Mouse (Mus musculus) gonadal fat pad, adult 2 months (tissue): ENCODE data around the gene Nlrp4a. TPM values are rescaled to one million over a fixed set of nuclear protein-coding genes. Genes with fewer than 3 reads are reported as not detected.
"Not testable (repeated sequence)": the region's sequence is repeated elsewhere in the genome, so short reads cannot be mapped to it uniquely, and the experiment has no call there.

Experiments used
- DNase-seq: peaks from one replicate; pipeline ENCODE4 v3.0.0-alpha.2; 2012; ENCODE audit warnings: low read depth
- polyA plus RNA-seq: library from polyadenylated mRNA; depleted of rRNA; stranded (reverse); fragments of >200 nt; gene quantifications from 2 replicates; pipeline ENCODE4 v1.2.3, GENCODE M21; 2012; rRNA removed

The Nlrp4a gene
- polyA plus RNA-seq, result not detected in 2 replicates

DNA sequence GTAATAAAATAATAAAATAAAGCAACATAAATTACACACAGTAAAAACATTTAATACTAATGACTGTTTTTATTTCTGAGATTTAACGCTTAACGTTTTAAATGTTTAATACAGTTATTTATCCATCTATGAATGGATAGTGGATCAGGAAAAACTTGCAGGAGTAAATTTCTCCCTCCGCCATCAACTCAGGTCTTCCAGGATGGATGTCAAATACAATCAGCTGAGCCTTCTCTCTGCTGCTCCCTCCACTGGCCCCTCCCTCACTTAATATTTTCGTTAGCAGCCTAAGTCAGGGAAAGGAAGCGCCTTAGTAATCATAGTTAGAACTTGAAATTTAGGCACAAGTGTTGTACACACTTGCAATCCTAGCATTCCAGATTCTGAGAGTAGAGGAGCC lies at the start of gene Nlrp4a:
TSS of gene Nlrp4a (plus strand) at position 301 of the 400 bp plus-strand sequence.
- no peak for DNase-seq

DNA sequence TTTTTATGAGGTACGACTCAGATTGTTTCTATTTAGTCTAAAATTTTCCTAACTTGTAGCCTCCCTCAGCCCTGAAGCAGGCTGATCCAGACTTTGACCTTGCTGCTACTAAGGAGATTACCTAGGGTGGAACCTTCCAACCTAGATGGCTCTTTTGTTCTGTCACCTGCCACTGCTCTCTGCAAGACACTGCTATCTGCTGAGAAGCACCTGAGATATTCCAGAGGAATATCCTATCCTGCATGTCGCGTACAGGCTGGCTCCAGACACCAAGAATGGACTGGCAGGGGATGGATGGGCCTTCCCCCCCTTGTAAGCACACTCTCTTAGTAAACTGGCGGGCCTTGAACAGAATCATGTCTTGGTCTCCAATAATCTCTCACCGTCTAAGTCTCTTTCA lies 48.2 kb upstream of the Nlrp4a start:
- not testable (repeated sequence) for DNase-seq

DNA sequence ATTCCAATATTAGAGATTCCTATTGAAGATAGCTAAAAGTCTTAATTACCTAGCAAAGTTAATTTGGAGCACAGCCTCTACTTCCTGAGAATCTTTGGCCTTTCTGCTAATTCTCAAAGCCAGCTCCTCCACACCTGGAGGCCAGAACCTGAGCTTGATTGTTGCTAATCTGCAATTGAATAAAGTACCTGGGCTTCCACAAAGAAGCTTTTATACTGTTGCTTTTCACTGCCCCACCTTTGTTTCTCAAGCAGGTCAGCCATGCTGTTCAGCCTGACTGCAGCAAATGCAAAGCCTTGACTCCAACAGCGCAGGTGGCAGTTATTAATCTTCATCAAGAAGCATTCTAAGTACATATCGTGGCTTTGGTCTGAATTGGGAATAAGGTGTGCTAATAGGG lies 43.8 kb upstream of the Nlrp4a start:
- not testable (repeated sequence) for DNase-seq

DNA sequence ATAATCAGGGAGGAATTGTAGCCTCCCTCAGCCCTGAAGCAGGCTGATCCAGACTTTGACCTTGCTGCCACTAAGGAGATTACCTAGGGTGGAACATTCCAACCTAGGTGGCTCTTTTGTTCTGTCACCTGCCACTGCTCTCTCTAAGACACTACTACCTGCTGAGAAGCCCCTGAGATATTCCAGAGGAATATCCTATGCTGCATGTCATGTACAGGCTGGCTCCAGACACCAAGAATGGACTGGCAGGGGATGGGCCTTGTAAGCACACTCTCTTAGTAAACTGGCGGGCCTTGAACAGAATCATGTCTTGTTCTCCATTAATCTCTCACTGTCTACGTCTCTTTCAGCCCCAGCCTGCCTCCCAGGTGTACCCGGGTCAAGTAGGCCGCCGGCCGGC lies 43.1 kb upstream of the Nlrp4a start:
- DNase-seq, result not testable (repeated sequence)

DNA sequence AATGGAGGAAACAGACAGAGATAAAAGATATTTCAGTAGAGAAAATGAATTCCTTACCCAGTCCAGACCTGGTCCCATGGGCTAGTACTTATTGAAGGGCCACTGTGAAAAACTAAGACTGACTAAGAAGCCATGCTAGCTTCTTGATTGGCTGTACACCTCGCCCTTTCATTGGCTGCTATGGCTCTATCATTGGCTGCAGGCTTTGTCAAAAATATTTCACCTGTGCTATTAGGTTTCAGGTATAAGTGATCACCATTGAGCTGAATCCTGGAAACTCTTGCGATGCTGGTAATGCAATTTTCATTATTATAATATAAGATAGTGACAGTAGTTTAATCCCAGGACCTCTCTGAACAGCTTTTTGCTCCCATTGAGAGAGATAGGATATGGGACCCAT lies 31.3 kb upstream of the Nlrp4a start, which contains the start of gene Nlrp9c:
TSS of gene Nlrp9c (minus strand) at position 101 of the 400 bp plus-strand sequence.
- DNase-seq, result not testable (repeated sequence)

DNA sequence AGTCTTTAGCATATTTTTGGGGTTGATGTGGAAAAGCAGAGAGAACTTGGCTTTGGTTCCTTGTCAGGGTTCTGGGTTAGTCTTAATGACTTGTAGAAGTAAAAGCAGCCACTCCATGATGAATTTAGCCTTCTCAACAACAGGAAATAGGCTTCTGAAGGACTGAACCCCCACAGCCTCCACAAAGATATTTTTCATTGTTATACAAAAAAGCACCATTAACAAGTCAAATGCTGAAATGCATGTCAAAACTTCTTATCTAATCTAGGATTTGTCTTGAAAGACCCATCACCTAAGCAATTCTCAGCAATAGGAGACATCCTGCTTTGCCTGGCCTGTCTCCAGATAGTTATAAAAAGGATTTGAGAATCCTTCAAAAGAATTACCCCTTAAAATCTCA lies 41.8 kb downstream of the Nlrp4a start:
- no peak for DNase-seq

DNA sequence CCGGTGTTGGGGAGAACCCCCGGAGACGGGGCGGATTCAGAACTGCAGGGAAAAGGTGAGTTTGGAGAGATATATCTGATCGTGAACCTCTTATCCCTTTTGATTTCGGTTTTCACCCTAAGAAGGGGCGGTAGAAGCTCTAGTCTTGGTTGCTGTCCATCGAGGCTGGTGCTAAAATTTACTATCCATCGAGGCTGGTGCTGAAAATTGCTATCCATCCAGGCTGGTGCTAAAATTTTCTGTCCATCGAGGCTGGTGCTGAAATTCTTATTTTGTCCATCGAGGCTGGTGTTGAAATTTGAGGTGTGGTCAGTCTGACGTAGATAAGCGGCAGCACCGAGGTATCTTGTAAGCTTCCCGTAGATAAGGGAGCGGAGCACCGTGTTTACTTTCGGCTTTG lies 54.6 kb downstream of the Nlrp4a start:
- not testable (repeated sequence) for DNase-seq

Other genes starting within 250 kb of the Nlrp4a start
- gene Vmn1r184, start 174.8 kb upstream of the Nlrp4a start, polyA plus RNA-seq, result not detected in 2 replicates
- gene Cyp2a4, start 127.9 kb upstream of the Nlrp4a start, polyA plus RNA-seq, result 0.24 TPM in 1 of 2 replicates, not detected in the other
- gene Nlrp9c, start 31.4 kb upstream of the Nlrp4a start, polyA plus RNA-seq, result not detected in 2 replicates
- gene Nlrp9a, start 99.9 kb downstream of the Nlrp4a start, polyA plus RNA-seq, result not detected in 2 replicates
- not detected in 2 replicates for gene Vmn1r185, start 183.4 kb downstream of the Nlrp4a start, polyA plus RNA-seq